Mouse (Mus musculus) hindbrain, embryonic 13.5 days (tissue): ENCODE results near the gene Tmem256. TPM values are rescaled to one million over a fixed set of nuclear protein-coding genes. Genes with fewer than 3 reads are reported as not detected.
A peak's percentile ranks its signal among the peaks of the same experiment; 100 is the strongest.

Experiments used
- ATAC-seq: fragments of 200-750 bp; cut with Nextera tagmentation; 2 replicates; pipeline ENCODE4 v1.8.0; 2017; ENCODE audit warnings: moderate TSS enrichment; ENCODE audit not compliant: low FRiP score
- H3K27ac ChIP-seq: fragments of 300-500 bp; sonication (generic); 2 replicates; pipeline ENCODE4 v1.5.1; 2015; ENCODE audit warnings: inconsistent platforms, mild to moderate bottlenecking, moderate library complexity
- H3K27me3 ChIP-seq: fragments of 300-500 bp; sonication (generic); 2 replicates; pipeline ENCODE4 v1.6.1; 2015; ENCODE audit warnings: mild to moderate bottlenecking, inconsistent platforms
- H3K36me3 ChIP-seq: fragments of 300-500 bp; sonication (generic); 2 replicates; pipeline ENCODE4 v1.6.1; 2015; ENCODE audit warnings: mild to moderate bottlenecking, inconsistent platforms
- H3K4me1 ChIP-seq: fragments of 300-500 bp; sonication (generic); replicated peaks from 2 replicates; pipeline ENCODE4 v1.6.1; 2015; ENCODE audit warnings: inconsistent platforms
- H3K4me2 ChIP-seq: fragments of 300-500 bp; sonication (generic); 2 replicates; pipeline ENCODE4 v1.6.1; 2015; ENCODE audit warnings: inconsistent platforms, mild to moderate bottlenecking, moderate library complexity
- H3K4me3 ChIP-seq: fragments of 300-500 bp; sonication (generic); 2 replicates; pipeline ENCODE4 v1.5.1; 2015; ENCODE audit warnings: mild to moderate bottlenecking, inconsistent platforms
- H3K9ac ChIP-seq: fragments of 300-500 bp; sonication (generic); 2 replicates; pipeline ENCODE4 v1.6.1; 2015; ENCODE audit warnings: mild to moderate bottlenecking, inconsistent platforms
- H3K9me3 ChIP-seq: fragments of 300-500 bp; sonication (generic); 2 replicates; pipeline ENCODE4 v1.6.1; 2016; ENCODE audit warnings: inconsistent platforms
- WGBS: fragments of 180-500 bp; shearing (Covaris S2); methylation state at CpG from one replicate; pipeline ENCODE4 v1.1.7; 2015; 5-methylcytosine and 5-hydroxymethylcytosine counted together
- polyA plus RNA-seq: library from polyadenylated mRNA; unstranded; fragments of >200 nt; fragmentation: Nextera tagmentation; extraction: Ambion mirVana; gene quantifications from 2 replicates; pipeline ENCODE4 v1.2.1, GENCODE M21; 2015

Gene Tmem256
- 368 and 374 TPM in 2 replicates for polyA plus RNA-seq

- peak; percentile 91 for ATAC-seq
- Histone ChIP-seq H3K27me3 (no peaks in the 10 kb centered on the region), H3K4me3 (peak within 1 kb of the TSS; percentile 98), H3K4me2 (peak within 1 kb of the TSS; percentile 99), H3K36me3 (peaks cover 8% of the 10 kb centered on the region), H3K9ac (peak within 1 kb of the TSS; percentile 99), H3K4me1 (peaks cover 41% of the 10 kb centered on the region), H3K27ac (peak within 1 kb of the TSS; percentile 99), H3K9me3 (no peaks in the 10 kb centered on the region)
- 1% methylated on average over 34 of the region's 34 CpGs for WGBS
These were observed at the start of gene Tmem256 for GRCm38 (mm10) chr11:69837952-69838713. Tmem256 (plus strand) TSS chr11:69838514.

GRCm38 (mm10) chr11:69789431-69789830, 48.9 kb upstream of the Tmem256 start:
- 66% methylated on average over 5 of the region's 5 CpGs for WGBS
- Histone ChIP-seq H3K36me3 (no peaks in the 10 kb centered on the region), H3K27ac (no peak overlapping the region), H3K9me3 (no peaks in the 10 kb centered on the region), H3K27me3 (peaks cover 27% of the 10 kb centered on the region; the same call in 1 of the 2 replicates), H3K4me3 (no peak overlapping the region), H3K4me1 (no peaks in the 10 kb centered on the region), H3K4me2 (no peak overlapping the region), H3K9ac (no peak overlapping the region)
- ATAC-seq: no peak

- H3K27ac ChIP-seq: no peak overlapping the region
These were observed 46.9 kb upstream of the Tmem256 start for GRCm38 (mm10) chr11:69791420-69791819.

GRCm38 (mm10) chr11:69793429-69793828, 44.9 kb upstream of the Tmem256 start:
- Histone ChIP-seq H3K4me2 (no peak overlapping the region), H3K9me3 (no peaks in the 10 kb centered on the region), H3K4me1 (peaks cover 15% of the 10 kb centered on the region), H3K36me3 (peaks cover 4% of the 10 kb centered on the region), H3K9ac (no peak overlapping the region), H3K4me3 (no peak overlapping the region), H3K27me3 (peaks cover 58% of the 10 kb centered on the region), H3K27ac (no peak overlapping the region)
- 67% methylated on average over 5 of the region's 5 CpGs for WGBS
- ATAC-seq: no peak

More at GRCm38 (mm10) chr11:69791420-69791819, 46.9 kb upstream of the Tmem256 start:
- Histone ChIP-seq H3K9me3 (no peaks in the 10 kb centered on the region), H3K27me3 (peaks cover 41% of the 10 kb centered on the region), H3K4me3 (no peak overlapping the region), H3K4me2 (no peak overlapping the region), H3K4me1 (peaks cover 11% of the 10 kb centered on the region), H3K36me3 (no peaks in the 10 kb centered on the region), H3K9ac (no peak overlapping the region)
- 76% methylated on average over 5 of the region's 5 CpGs for WGBS
- no peak for ATAC-seq

GRCm38 (mm10) chr11:69795168-69795982, 42.9 kb upstream of the Tmem256 start, which contains the start of gene Chrnb1:
Chrnb1 (minus strand) TSS chr11:69795943.
- ATAC-seq: peak; percentile 90
- Histone ChIP-seq H3K9me3 (no peaks in the 10 kb centered on the region), H3K27ac (no peak within 1 kb of the TSS), H3K4me1 (peaks cover 35% of the 10 kb centered on the region), H3K36me3 (peaks cover 4% of the 10 kb centered on the region), H3K4me3 (peak within 1 kb of the TSS; percentile 35), H3K9ac (peak within 1 kb of the TSS; percentile 61), H3K27me3 (peaks cover 55% of the 10 kb centered on the region), H3K4me2 (peak within 1 kb of the TSS; percentile 66)
- 2% methylated on average over 52 of the region's 52 CpGs for WGBS

- Histone ChIP-seq H3K9me3 (no peaks in the 10 kb centered on the region), H3K4me1 (peaks cover 39% of the 10 kb centered on the region)
- WGBS: 2% methylated on average over 13 of the region's 13 CpGs
These were observed 42.3 kb upstream of the Tmem256 start for GRCm38 (mm10) chr11:69795983-69796435.

GRCm38 (mm10) chr11:69797924-69798323, 40.4 kb upstream of the Tmem256 start:
- peaks cover 56% of the 10 kb centered on the region for H3K27me3 ChIP-seq
- ATAC-seq: no peak
- peaks cover 58% of the 10 kb centered on the region for H3K4me1 ChIP-seq
- 0 out of 2 replicates have a peak overlapping the region, but pooled peaks have one; percentile 24 for H3K9ac ChIP-seq
- no peak overlapping the region for H3K4me2 ChIP-seq
- H3K4me3 ChIP-seq: no peak overlapping the region
- no peak overlapping the region for H3K27ac ChIP-seq
- 75% methylated on average over 7 of the region's 7 CpGs for WGBS
- no peaks in the 10 kb centered on the region for H3K9me3 ChIP-seq
- peaks cover 4% of the 10 kb centered on the region for H3K36me3 ChIP-seq

More at GRCm38 (mm10) chr11:69795983-69796435, 42.3 kb upstream of the Tmem256 start:
- Histone ChIP-seq H3K4me2 (peak overlapping the region; percentile 66), H3K36me3 (peaks cover 4% of the 10 kb centered on the region), H3K9ac (no peak overlapping the region), H3K4me3 (peak overlapping the region; percentile 35), H3K27ac (no peak overlapping the region), H3K27me3 (peaks cover 53% of the 10 kb centered on the region)
- no peak for ATAC-seq

GRCm38 (mm10) chr11:69799394-69800137, 38.7 kb upstream of the Tmem256 start:
- Histone ChIP-seq H3K4me3 (peak overlapping the region; percentile 52), H3K9me3 (no peaks in the 10 kb centered on the region), H3K4me1 (peaks cover 74% of the 10 kb centered on the region), H3K36me3 (peaks cover 4% of the 10 kb centered on the region), H3K4me2 (peak overlapping the region; percentile 94), H3K27me3 (peaks cover 47% of the 10 kb centered on the region), H3K9ac (peak overlapping the region; percentile 89), H3K27ac (peak overlapping the region; percentile 95)
- no peak for ATAC-seq
- 15% methylated on average over 12 of the region's 12 CpGs for WGBS

GRCm38 (mm10) chr11:69800138-69800391, 38.2 kb upstream of the Tmem256 start:
- no peaks in the 10 kb centered on the region for H3K9me3 ChIP-seq
- peaks cover 52% of the 10 kb centered on the region for H3K27me3 ChIP-seq
- WGBS: under 1% methylated on average over 11 of the region's 11 CpGs
- H3K4me3 ChIP-seq: peak overlapping the region; percentile 52
- H3K36me3 ChIP-seq: peaks cover 4% of the 10 kb centered on the region
- ATAC-seq: peak; percentile 18
- H3K4me2 ChIP-seq: peak overlapping the region; percentile 94
- peak overlapping the region; percentile 95 for H3K27ac ChIP-seq
- peaks cover 77% of the 10 kb centered on the region for H3K4me1 ChIP-seq
- peak overlapping the region; percentile 89 for H3K9ac ChIP-seq

GRCm38 (mm10) chr11:69800392-69801197, 37.7 kb upstream of the Tmem256 start:
- Histone ChIP-seq H3K9ac (peak overlapping the region; percentile 89), H3K4me1 (peaks cover 78% of the 10 kb centered on the region), H3K27ac (peak overlapping the region; percentile 95), H3K27me3 (peaks cover 52% of the 10 kb centered on the region), H3K36me3 (peaks cover 4% of the 10 kb centered on the region), H3K4me2 (peak overlapping the region; percentile 94), H3K9me3 (no peaks in the 10 kb centered on the region), H3K4me3 (peak overlapping the region; percentile 52)
- WGBS: 0% methylated on average over 34 of the region's 36 CpGs
- ATAC-seq: peak; percentile 73

- ATAC-seq: no peak
- H3K9ac ChIP-seq: peak within 1 kb of the TSS; percentile 89
- 2% methylated on average over 33 of the region's 33 CpGs for WGBS
- 0 out of 2 replicates have a peak, but pooled peaks cover 1% of the 10 kb centered on the region for H3K9me3 ChIP-seq
- H3K27me3 ChIP-seq: peaks cover 52% of the 10 kb centered on the region
- peak within 1 kb of the TSS; percentile 95 for H3K27ac ChIP-seq
- H3K4me3 ChIP-seq: peak within 1 kb of the TSS; percentile 52
- H3K4me1 ChIP-seq: peaks cover 73% of the 10 kb centered on the region
- peaks cover 4% of the 10 kb centered on the region for H3K36me3 ChIP-seq
- peak within 1 kb of the TSS; percentile 94 for H3K4me2 ChIP-seq
These were observed 36.8 kb upstream of the Tmem256 start, which contains the start of gene Fgf11 for GRCm38 (mm10) chr11:69801379-69801977. Fgf11 (minus strand) TSS chr11:69801857.
